Mouse (Mus musculus): ENCODE measurements around the gene Nhsl2.
"Not testable (repeated sequence)": the region's sequence is repeated elsewhere in the genome, so short reads cannot be mapped to it uniquely, and the experiment has no call there.

DNA sequence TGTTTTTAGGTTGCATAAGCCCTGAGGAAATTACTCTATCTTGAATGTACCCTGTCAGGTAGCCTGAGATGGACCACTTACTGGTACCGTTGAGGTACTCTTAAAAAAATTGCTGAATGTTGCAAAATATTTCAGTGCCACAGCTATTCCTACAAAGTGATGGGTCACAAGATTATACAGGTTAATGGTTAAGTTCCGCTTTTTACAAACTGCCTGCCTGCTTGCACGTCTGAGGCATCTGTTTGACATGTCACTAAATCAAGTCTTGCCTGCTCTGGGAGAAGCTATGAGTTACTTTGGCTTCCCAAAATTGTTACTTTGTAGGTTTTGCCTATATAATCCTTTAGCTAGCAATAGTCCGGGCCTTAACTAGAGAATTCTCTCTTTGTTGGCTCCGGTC lies 260.2 kb downstream of the Nhsl2 start:
- TF ChIP-seq HCFC1 (IDR thresholded peaks at IDR 0.05; ENCODE audit: borderline replicate concordance, insufficient read depth, low read length); ZC3H11A (IDR thresholded peaks at IDR 0.05; ENCODE audit: borderline replicate concordance, low read depth, low read length): not testable (repeated sequence)
